Mouse (Mus musculus) limb, embryonic 14.5 days (tissue): Measurements from ENCODE around the gene Ly6g. TPM values are rescaled to one million over a fixed set of nuclear protein-coding genes. Genes with fewer than 3 reads are reported as not detected.
"Not testable (repeated sequence)": the region's sequence is repeated elsewhere in the genome, so short reads cannot be mapped to it uniquely, and the experiment has no call there.

Experiments
- ATAC-seq: fragments of 200-750 bp; cut with Nextera tagmentation; 2 replicates; pipeline ENCODE4 v1.8.0; 2017; ENCODE audit warnings: low read depth, moderate number of reproducible peaks, moderate TSS enrichment; ENCODE audit not compliant: low FRiP score
- DNase-seq: peaks from one replicate; pipeline ENCODE4 v3.0.0-alpha.2; 2015; ENCODE audit warnings: low spot score
- H3K27ac ChIP-seq: fragments of 300-500 bp; sonication (generic); replicated peaks from 2 replicates; pipeline ENCODE4 v1.5.1; 2014; ENCODE audit warnings: low read depth, mild to moderate bottlenecking, low read length, moderate library complexity, mixed read lengths
- H3K27me3 ChIP-seq: fragments of 300-500 bp; sonication (generic); 2 replicates; pipeline ENCODE4 v1.6.1; 2014; ENCODE audit warnings: low read length, mixed read lengths; ENCODE audit not compliant: control insufficient read depth, insufficient read depth
- H3K36me3 ChIP-seq: fragments of 300-500 bp; sonication (generic); 2 replicates; pipeline ENCODE4 v1.6.1; 2014; ENCODE audit warnings: mild to moderate bottlenecking, low read length, moderate library complexity, mixed read lengths; ENCODE audit not compliant: control insufficient read depth, insufficient read depth
- H3K4me1 ChIP-seq: fragments of 300-500 bp; sonication (generic); 2 replicates; pipeline ENCODE4 v1.6.1; 2014; ENCODE audit warnings: antibody characterized with exemption, low read length, mixed read lengths; ENCODE audit not compliant: control insufficient read depth, insufficient read depth
- H3K4me2 ChIP-seq: fragments of 300-500 bp; sonication (generic); replicated peaks from 2 replicates; pipeline ENCODE4 v1.6.1; 2014; ENCODE audit warnings: low read depth, mild to moderate bottlenecking, low read length, moderate library complexity; ENCODE audit not compliant: severe bottlenecking
- H3K4me3 ChIP-seq: fragments of 300-500 bp; sonication (generic); replicated peaks from 2 replicates; pipeline ENCODE4 v1.5.1; 2014; ENCODE audit warnings: low read length
- H3K9ac ChIP-seq: fragments of 300-500 bp; sonication (generic); 2 replicates; pipeline ENCODE4 v1.6.1; 2014; ENCODE audit warnings: mild to moderate bottlenecking, low read depth, low read length, moderate library complexity; ENCODE audit not compliant: severe bottlenecking
- H3K9me3 ChIP-seq: fragments of 300-500 bp; sonication (generic); 2 replicates; pipeline ENCODE4 v1.6.1; 2016; ENCODE audit warnings: low read length; ENCODE audit not compliant: control insufficient read depth
- POLR2A ChIP-seq: fragments of 200-500 bp; IDR thresholded peaks from 2 replicates; pipeline ENCODE4 v1.8.0; 2012; ENCODE audit warnings: inconsistent platforms, mild to moderate bottlenecking, moderate library complexity, borderline replicate concordance; ENCODE audit not compliant: insufficient read depth, insufficient read length; ENCODE audit errors: extremely low read depth
- WGBS: fragments of 180-500 bp; shearing (Covaris S2); extraction: QIAGEN DNeasy Blood & Tissue Kit; methylation state at CpG from one replicate; pipeline ENCODE4 v1.1.7; 2014; 5-methylcytosine and 5-hydroxymethylcytosine counted together
- polyA plus RNA-seq, 2 experiments: library from polyadenylated mRNA; depleted of rRNA in 1 of 2; stranded (reverse) in 1 of 2; unstranded in 1 of 2; fragments of >200 nt; fragmentation: Nextera tagmentation in 1 of 2; extraction: Ambion mirVana in 1 of 2; gene quantifications; 2 replicates each; pipeline versions ENCODE4 v1.2.1 to v1.2.3; 2012 to 2014

The Ly6g gene
- polyA plus RNA-seq, 2 experiments = 0.06 TPM; not detected in 1

DNA sequence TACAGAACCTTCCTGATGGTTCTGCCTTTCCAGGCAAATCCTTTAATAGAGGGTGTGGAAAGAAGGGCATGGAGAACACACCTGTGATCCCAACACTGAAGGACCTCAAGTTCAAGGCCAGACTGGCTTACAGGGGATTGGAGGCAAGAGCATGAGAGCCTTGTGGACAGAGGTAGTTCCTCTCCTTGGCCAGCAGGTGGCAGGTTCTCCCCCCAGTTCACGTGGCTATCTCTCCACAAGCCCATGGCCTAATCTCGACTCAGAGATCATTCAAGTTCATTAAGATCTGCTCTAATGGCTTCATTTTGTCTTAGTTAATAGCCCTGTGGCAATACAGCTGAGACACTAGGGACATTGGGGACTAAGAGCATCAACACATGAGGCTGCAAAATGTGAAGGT is 35.0 kb upstream of the Ly6g start:
- Histone ChIP-seq H3K27ac (no peak overlapping the region), H3K4me3 (no peak overlapping the region), H3K27me3 (no peaks in the 10 kb centered on the region), H3K4me1 (no peaks in the 10 kb centered on the region), H3K4me2 (no peak overlapping the region), H3K9me3 (no peaks in the 10 kb centered on the region), H3K9ac (no peak overlapping the region), H3K36me3 (no peaks in the 10 kb centered on the region)
- 21% methylated on average over 2 of the region's 2 CpGs for WGBS
- DNase-seq = no peak
- no peak for ATAC-seq
- TF ChIP-seq POLR2A = no peak

DNA sequence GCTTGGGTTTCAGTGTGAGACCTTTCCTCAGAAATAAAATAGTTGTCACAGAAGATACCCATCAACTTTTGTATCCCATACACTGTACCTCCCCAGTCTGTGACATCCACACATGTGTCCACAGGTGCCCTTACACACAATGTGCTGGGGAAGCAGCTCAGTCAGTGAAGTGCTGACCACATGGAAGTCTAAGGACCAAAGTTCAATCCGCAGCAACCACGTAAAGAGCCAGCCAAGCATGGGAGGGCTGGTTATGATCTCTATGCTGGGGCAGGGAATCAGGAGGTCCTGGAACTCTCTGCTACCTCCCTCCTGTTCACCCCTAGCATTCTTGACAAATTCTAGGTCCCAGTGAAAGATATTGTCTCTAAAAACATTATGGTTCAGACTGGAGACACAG is 22.7 kb upstream of the Ly6g start:
- not testable (repeated sequence) for H3K9me3 ChIP-seq, H3K4me3 ChIP-seq, H3K27ac ChIP-seq, H3K4me2 ChIP-seq, H3K27me3 ChIP-seq, ATAC-seq, DNase-seq, H3K36me3 ChIP-seq, H3K9ac ChIP-seq, H3K4me1 ChIP-seq
- WGBS = 84% methylated on average over 2 of the region's 2 CpGs

DNA sequence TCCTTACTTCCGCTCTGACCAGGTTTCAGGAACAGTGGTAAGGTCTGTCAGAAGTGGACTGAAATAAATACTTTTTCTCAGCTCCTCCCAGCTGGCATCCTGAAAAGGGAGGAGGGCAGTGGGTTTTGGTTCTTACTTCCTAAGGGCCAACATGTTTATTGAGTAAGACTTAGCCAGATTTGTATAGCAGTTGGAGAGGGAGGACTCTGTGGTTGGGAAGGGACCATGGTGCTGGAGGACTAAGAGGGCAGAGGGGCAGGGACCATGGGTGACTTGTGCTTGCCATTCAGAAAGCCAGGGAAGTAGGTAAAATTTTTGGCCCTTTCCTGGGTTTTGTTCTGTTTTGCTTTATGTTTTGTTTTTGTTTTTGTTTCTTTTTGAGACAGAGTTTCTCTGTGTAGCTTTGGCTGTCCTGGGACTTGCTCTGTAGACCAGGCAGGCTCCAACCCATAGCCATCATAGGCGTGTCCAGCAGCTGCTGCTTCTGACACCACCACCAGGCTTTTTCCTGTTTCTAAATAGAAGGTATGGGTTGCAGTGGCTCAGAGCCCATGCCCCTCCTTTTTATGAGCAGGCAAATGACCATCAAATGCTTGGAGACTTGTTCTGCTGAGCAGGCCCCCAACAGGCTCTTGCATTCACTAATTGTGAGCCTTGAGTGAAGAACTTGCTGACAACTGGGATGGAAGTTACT is 19.8 kb upstream of the Ly6g start:
- H3K9ac ChIP-seq, H3K36me3 ChIP-seq, H3K4me1 ChIP-seq, H3K9me3 ChIP-seq, ATAC-seq, DNase-seq, H3K4me3 ChIP-seq, H3K27me3 ChIP-seq, H3K4me2 ChIP-seq, H3K27ac ChIP-seq: not testable (repeated sequence)
- 76% methylated on average over 2 of the region's 2 CpGs for WGBS

DNA sequence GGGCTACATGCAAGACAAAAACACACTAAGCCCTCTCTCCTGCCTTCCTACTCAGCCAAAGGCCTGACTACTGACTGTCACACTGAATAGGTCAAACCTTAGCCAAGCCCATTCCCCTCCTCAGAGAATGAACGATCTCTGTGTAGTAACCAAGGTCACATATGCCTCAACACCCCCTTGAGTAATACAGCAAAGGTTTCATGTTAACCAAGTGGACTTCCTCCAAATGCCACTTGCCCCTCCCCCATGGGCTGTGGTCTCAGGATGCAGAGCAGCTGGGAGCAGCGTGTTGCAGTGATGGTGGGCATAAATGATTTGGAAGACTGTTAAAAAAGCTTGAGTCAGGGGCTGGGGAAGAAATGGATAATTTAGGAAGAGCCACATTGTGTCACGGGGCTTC is 17.3 kb upstream of the Ly6g start:
- not testable (repeated sequence) for H3K36me3 ChIP-seq, H3K4me2 ChIP-seq
- WGBS = 65% methylated on average over 3 of the region's 3 CpGs

DNA sequence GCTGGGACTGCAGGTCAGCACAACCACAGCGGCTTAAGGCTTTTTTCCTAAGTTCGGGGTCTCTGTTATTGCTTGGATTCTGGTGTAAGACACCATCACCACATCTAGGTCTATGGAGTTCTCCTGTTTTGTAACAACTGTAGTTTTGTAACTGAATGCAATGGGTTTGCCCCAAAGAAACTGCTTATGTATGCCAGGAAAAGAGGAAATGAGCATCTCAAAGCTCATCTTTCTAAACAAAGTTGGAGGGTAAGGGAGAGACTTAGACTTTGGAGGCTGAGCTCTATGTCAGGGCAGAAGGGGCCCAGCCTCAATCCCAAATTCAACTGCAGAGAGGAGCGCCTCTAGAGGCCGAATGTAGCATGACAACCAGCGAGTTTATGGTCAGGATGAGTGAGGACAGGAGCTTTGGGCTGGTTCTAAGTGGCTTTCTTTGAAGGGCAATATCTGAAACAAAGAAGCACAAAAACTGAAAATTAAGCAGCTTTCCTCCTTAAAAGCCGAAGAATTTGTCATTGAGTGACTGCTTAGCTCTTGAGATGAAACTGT is 13.2 kb upstream of the Ly6g start:
- not testable (repeated sequence) for H3K9me3 ChIP-seq, H3K27ac ChIP-seq, H3K4me3 ChIP-seq, H3K36me3 ChIP-seq, DNase-seq, H3K27me3 ChIP-seq, H3K4me1 ChIP-seq, H3K4me2 ChIP-seq, ATAC-seq, H3K9ac ChIP-seq
- 42% methylated on average over 5 of the region's 6 CpGs for WGBS

More for the DNA sequence above, 17.3 kb upstream of the Ly6g start:
- H3K4me3 ChIP-seq, ATAC-seq, H3K27ac ChIP-seq, H3K27me3 ChIP-seq, H3K4me1 ChIP-seq, H3K9me3 ChIP-seq, H3K9ac ChIP-seq, DNase-seq: not testable (repeated sequence)

GRCm38 (mm10) chr15:75143735-75144134 is 11.3 kb upstream of the Ly6g start:
- H3K9me3 ChIP-seq = no peaks in the 10 kb centered on the region
- no peak overlapping the region for H3K27ac ChIP-seq
- TF ChIP-seq POLR2A = no peak
- H3K27me3 ChIP-seq = no peaks in the 10 kb centered on the region
- no peaks in the 10 kb centered on the region for H3K36me3 ChIP-seq
- WGBS = 66% methylated on average over 3 of the region's 3 CpGs
- no peak overlapping the region for H3K9ac ChIP-seq
- ATAC-seq = no peak
- no peak overlapping the region for H3K4me3 ChIP-seq
- H3K4me2 ChIP-seq = no peak overlapping the region
- H3K4me1 ChIP-seq = no peaks in the 10 kb centered on the region
- DNase-seq = no peak
